Mouse (Mus musculus) intestine, postnatal 0 days (tissue): Measurements from ENCODE around the gene Gorasp2. TPM values are rescaled to one million over a fixed set of nuclear protein-coding genes. Genes with fewer than 3 reads are reported as not detected.
A peak's percentile ranks its signal among the peaks of the same experiment; 100 is the strongest.

Experiments used
- ATAC-seq: fragments of 200-750 bp; cut with Nextera tagmentation; 2 replicates; pipeline ENCODE4 v1.8.0; 2017; ENCODE audit warnings: mild to moderate bottlenecking, moderate TSS enrichment, moderate library complexity
- H3K27ac ChIP-seq: fragments of 300-500 bp; sonication (generic); 2 replicates; pipeline ENCODE4 v1.5.1; 2014; ENCODE audit warnings: mild to moderate bottlenecking, low read depth, low read length, moderate library complexity
- H3K27me3 ChIP-seq: fragments of 300-500 bp; sonication (generic); replicated peaks from 2 replicates; pipeline ENCODE4 v1.6.1; 2014; ENCODE audit warnings: low read length, mixed read lengths; ENCODE audit not compliant: control insufficient read depth, insufficient read depth
- H3K36me3 ChIP-seq: fragments of 300-500 bp; sonication (generic); 2 replicates; pipeline ENCODE4 v1.6.1; 2014; ENCODE audit warnings: mild to moderate bottlenecking, moderate library complexity; ENCODE audit not compliant: control insufficient read depth, insufficient read depth
- H3K4me1 ChIP-seq: fragments of 300-500 bp; sonication (generic); replicated peaks from 2 replicates; pipeline ENCODE4 v1.6.1; 2014; ENCODE audit warnings: antibody characterized with exemption, low read length, mixed read lengths; ENCODE audit not compliant: control insufficient read depth, insufficient read depth
- H3K4me2 ChIP-seq: fragments of 300-500 bp; sonication (generic); replicated peaks from 2 replicates; pipeline ENCODE4 v1.6.1; 2014; ENCODE audit warnings: low read depth, mild to moderate bottlenecking, moderate library complexity
- H3K4me3 ChIP-seq: fragments of 300-500 bp; sonication (generic); 2 replicates; pipeline ENCODE4 v1.5.1; 2014; ENCODE audit warnings: low read depth, low read length
- H3K9ac ChIP-seq: fragments of 300-500 bp; sonication (generic); 2 replicates; pipeline ENCODE4 v1.6.1; 2014; ENCODE audit warnings: mild to moderate bottlenecking, low read depth, low read length
- H3K9me3 ChIP-seq: fragments of 300-500 bp; sonication (generic); 2 replicates; pipeline ENCODE4 v1.6.1; 2016; ENCODE audit warnings: mixed run types; ENCODE audit not compliant: control insufficient read depth
- CTCF ChIP-seq: sonication (generic); IDR thresholded peaks from 2 replicates; pipeline ENCODE4 v1.5.1; 2016; ENCODE audit warnings: low read depth, mild to moderate bottlenecking, control low read depth, antibody characterized with exemption, moderate library complexity
- WGBS: fragments of 180-500 bp; shearing (Covaris S2); extraction: QIAGEN DNeasy Blood & Tissue Kit; methylation state at CpG from one replicate; pipeline ENCODE4 v1.1.7; 2014; 5-methylcytosine and 5-hydroxymethylcytosine counted together
- polyA plus RNA-seq: library from polyadenylated mRNA; unstranded; fragments of >200 nt; fragmentation: Nextera tagmentation; extraction: Ambion mirVana; gene quantifications from 2 replicates; pipeline ENCODE4 v1.2.1, GENCODE M21; 2015

Gorasp2 gene
- polyA plus RNA-seq, 1 experiment from 2014 or later: 153 TPM

- WGBS: 89% methylated on average over 4 of the region's 4 CpGs
Measured at GRCm38 (mm10) chr2:70649471-70649870, 11.9 kb upstream of the Gorasp2 start.

DNA sequence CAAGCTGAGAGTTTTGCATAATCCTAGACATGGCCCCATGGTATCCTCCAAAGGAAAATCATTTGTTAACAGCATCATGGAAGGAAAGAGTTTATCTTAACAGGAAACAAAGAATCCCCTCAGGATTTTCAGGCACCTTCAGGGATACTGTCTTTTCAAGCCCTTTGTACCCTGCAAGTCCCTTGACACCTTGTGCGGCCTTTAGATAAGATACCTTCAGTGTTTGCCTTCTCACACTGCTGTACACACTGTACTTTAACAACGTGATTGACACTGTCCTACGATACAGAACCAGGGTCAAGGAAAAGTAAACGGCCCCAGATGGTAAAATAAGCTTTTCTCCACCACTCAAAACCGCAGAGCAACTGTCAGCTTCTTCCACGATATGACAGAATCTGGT is 9.6 kb upstream of the Gorasp2 start:
- no peak overlapping the region for H3K4me2 ChIP-seq
- no peaks in the 10 kb centered on the region for H3K9me3 ChIP-seq
- H3K4me1 ChIP-seq: no peaks in the 10 kb centered on the region
- TF ChIP-seq CTCF: no peak
- ATAC-seq: peak; percentile 90
- no peak overlapping the region for H3K4me3 ChIP-seq
- WGBS: 27% methylated on average over 6 of the region's 6 CpGs
- H3K27ac ChIP-seq: no peak overlapping the region
- H3K9ac ChIP-seq: no peak overlapping the region
- H3K36me3 ChIP-seq: no peaks in the 10 kb centered on the region
- H3K27me3 ChIP-seq: no peaks in the 10 kb centered on the region

More at GRCm38 (mm10) chr2:70649471-70649870, 11.9 kb upstream of the Gorasp2 start:
- H3K9ac ChIP-seq: no peak overlapping the region
- H3K27ac ChIP-seq: no peak overlapping the region
- no peak overlapping the region for H3K4me2 ChIP-seq
- H3K4me1 ChIP-seq: no peaks in the 10 kb centered on the region
- no peak for TF ChIP-seq CTCF
- no peaks in the 10 kb centered on the region for H3K36me3 ChIP-seq
- no peak for ATAC-seq
- no peak overlapping the region for H3K4me3 ChIP-seq
- no peaks in the 10 kb centered on the region for H3K27me3 ChIP-seq
- no peaks in the 10 kb centered on the region for H3K9me3 ChIP-seq

DNA sequence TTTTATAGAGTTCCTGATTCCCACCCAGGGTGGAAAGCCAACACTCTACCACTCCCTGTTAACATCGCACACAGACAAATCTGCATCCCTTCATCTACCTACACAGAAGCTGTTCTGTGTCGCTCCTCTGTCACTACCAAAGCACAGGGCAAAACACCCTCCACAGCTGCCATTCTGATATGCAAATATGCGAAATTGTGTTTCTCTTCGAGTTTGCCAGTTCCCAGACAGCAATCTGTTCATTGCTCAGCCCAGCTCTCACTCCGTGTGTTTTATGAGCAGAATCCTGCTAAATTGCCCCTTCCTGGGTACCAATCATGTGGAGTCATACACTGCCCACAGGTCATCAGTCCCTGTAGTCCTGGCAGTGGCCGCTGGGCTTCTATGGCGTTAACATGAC is 4.3 kb upstream of the Gorasp2 start:
- peak overlapping the region; percentile 57; the same call in 1 of the 2 replicates for H3K27ac ChIP-seq
- H3K4me2 ChIP-seq: peak overlapping the region; percentile 45
- no peak for TF ChIP-seq CTCF
- H3K36me3 ChIP-seq: no peaks in the 10 kb centered on the region
- peak; percentile 39 for ATAC-seq
- WGBS: 39% methylated on average over 7 of the region's 7 CpGs
- no peaks in the 10 kb centered on the region for H3K27me3 ChIP-seq
- 0 out of 2 replicates have a peak, but pooled peaks cover 3% of the 10 kb centered on the region for H3K4me1 ChIP-seq
- H3K4me3 ChIP-seq: no peak overlapping the region
- H3K9ac ChIP-seq: no peak overlapping the region
- H3K9me3 ChIP-seq: no peaks in the 10 kb centered on the region

GRCm38 (mm10) chr2:70661715-70662495 is 529 bp downstream of the Gorasp2 start, which contains the start of gene Gm26558:
TSS of gene Gm26558 (minus strand) at chr2:70662108.
- WGBS: under 1% methylated on average over 54 of the region's 54 CpGs
- H3K4me1 ChIP-seq: 0 out of 2 replicates have a peak, but pooled peaks cover 3% of the 10 kb centered on the region
- no peaks in the 10 kb centered on the region for H3K27me3 ChIP-seq
- peak; percentile 62 for ATAC-seq
- no peaks in the 10 kb centered on the region for H3K9me3 ChIP-seq
- TF ChIP-seq CTCF: no peak
- H3K36me3 ChIP-seq: 0 out of 2 replicates have a peak, but pooled peaks cover 3% of the 10 kb centered on the region
- H3K27ac ChIP-seq: peak within 1 kb of the TSS; percentile 98
- H3K9ac ChIP-seq: peak within 1 kb of the TSS; percentile 99
- H3K4me3 ChIP-seq: peak within 1 kb of the TSS; percentile 86
- H3K4me2 ChIP-seq: peak within 1 kb of the TSS; percentile 73

GRCm38 (mm10) chr2:70663764-70664163 is 2.4 kb downstream of the Gorasp2 start:
- Histone ChIP-seq H3K4me1 (no peaks in the 10 kb centered on the region), H3K9me3 (no peaks in the 10 kb centered on the region), H3K36me3 (0 out of 2 replicates have a peak, but pooled peaks cover 3% of the 10 kb centered on the region), H3K27me3 (no peaks in the 10 kb centered on the region), H3K9ac (no peak overlapping the region), H3K4me3 (no peak overlapping the region), H3K27ac (no peak overlapping the region), H3K4me2 (0 out of 2 replicates have a peak overlapping the region, but pooled peaks have one; percentile 13)
- peak; percentile 61 for TF ChIP-seq CTCF
- no peak for ATAC-seq
- 73% methylated on average over 5 of the region's 5 CpGs for WGBS

DNA sequence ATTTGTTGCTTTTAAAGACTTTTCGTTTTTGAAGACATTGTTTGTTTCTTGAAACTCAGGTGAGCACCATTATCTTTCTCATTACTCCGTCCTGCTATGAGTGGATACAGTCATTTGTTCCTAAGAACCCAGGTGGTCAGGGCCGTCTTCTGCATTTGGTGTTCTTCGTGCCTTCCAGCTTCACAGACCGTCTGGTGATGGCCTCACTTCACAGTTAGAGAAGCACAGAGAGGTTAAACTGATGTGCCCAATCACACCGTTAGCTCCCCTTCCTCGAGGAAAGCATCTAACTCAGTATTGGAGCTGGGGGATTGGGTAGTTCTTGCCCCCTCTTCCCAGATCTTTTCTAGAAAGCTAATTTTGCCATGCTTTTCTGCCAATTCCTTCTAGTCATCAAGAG is 5.6 kb downstream of the Gorasp2 start:
- WGBS: 78% methylated on average over 7 of the region's 7 CpGs
- no peak overlapping the region for H3K4me3 ChIP-seq

More for the DNA sequence above, 5.6 kb downstream of the Gorasp2 start:
- Histone ChIP-seq H3K9me3 (no peaks in the 10 kb centered on the region), H3K27me3 (no peaks in the 10 kb centered on the region), H3K27ac (no peak overlapping the region), H3K4me1 (peaks cover 7% of the 10 kb centered on the region; the same call in 1 of the 2 replicates), H3K9ac (no peak overlapping the region), H3K4me2 (no peak overlapping the region), H3K36me3 (0 out of 2 replicates have a peak, but pooled peaks cover 3% of the 10 kb centered on the region)
- ATAC-seq: no peak
- TF ChIP-seq CTCF: no peak
